Mouse (Mus musculus) heart, adult 2 months (tissue): Measurements from ENCODE around the gene Hipk2. TPM values are rescaled to one million over a fixed set of nuclear protein-coding genes. Genes with fewer than 3 reads are reported as not detected.

ENCODE experiments used
- DNase-seq, 2 experiments: peaks; one replicate each; pipeline ENCODE4 v3.0.0; 2021
- H3K27ac ChIP-seq: fragments of 200-600 bp; 2 replicates; pipeline ENCODE4 v1.8.1; 2022
- H3K27me3 ChIP-seq: fragments of 200-500 bp; 2 replicates; pipeline ENCODE4 v1.6.1; 2012; ENCODE audit warnings: mild to moderate bottlenecking, low read length, inconsistent platforms, mixed read lengths; ENCODE audit not compliant: control insufficient read depth, insufficient read depth
- H3K36me3 ChIP-seq: fragments of 200-500 bp; 2 replicates; pipeline ENCODE4 v1.6.1; 2012; ENCODE audit warnings: low read length, inconsistent platforms; ENCODE audit not compliant: control insufficient read depth, insufficient read depth
- H3K4me1 ChIP-seq: fragments of 200-500 bp; 2 replicates; pipeline ENCODE4 v1.6.1; 2011; ENCODE audit warnings: low read length; ENCODE audit not compliant: control insufficient read depth, insufficient read depth
- H3K4me3 ChIP-seq: fragments of 200-600 bp; 2 replicates; pipeline ENCODE4 v1.8.1; 2022
- H3K79me2 ChIP-seq: fragments of 200-500 bp; replicated peaks from 2 replicates; pipeline ENCODE4 v1.6.1; 2012; ENCODE audit warnings: mild to moderate bottlenecking, inconsistent platforms, low read length, moderate library complexity, mixed read lengths; ENCODE audit not compliant: control insufficient read depth, insufficient read depth
- H3K9ac ChIP-seq: fragments of 200-500 bp; 2 replicates; pipeline ENCODE4 v1.6.1; 2012; ENCODE audit warnings: low read depth, mild to moderate bottlenecking, control low read depth, inconsistent platforms, low read length, mixed read lengths
- CTCF ChIP-seq: fragments of 200-600 bp; IDR thresholded peaks from 2 replicates; pipeline ENCODE4 v1.8.1; 2022; ENCODE audit warnings: antibody characterized with exemption, mild to moderate bottlenecking, moderate library complexity
- EP300 ChIP-seq: fragments of 200-500 bp; IDR thresholded peaks from 2 replicates; pipeline ENCODE4 v1.6.1; 2011; ENCODE audit warnings: low read depth, low read length, control low read depth; ENCODE audit not compliant: insufficient read depth
- POLR2A ChIP-seq: fragments of 200-500 bp; IDR thresholded peaks from 2 replicates; pipeline ENCODE4 v1.6.1; 2011; ENCODE audit warnings: mild to moderate bottlenecking, low read depth, low read length, control low read depth; ENCODE audit not compliant: insufficient read depth
- WGBS: fragments of 180-500 bp; shearing (Covaris S2); methylation state at CpG from one replicate; pipeline ENCODE4 v1.1.7; 2018; 5-methylcytosine and 5-hydroxymethylcytosine counted together
- intact Hi-C: fragments of 180-260 bp; cut with DNase I; formaldehyde crosslinking; loops from one replicate; pipeline ENCODE4 v1.15.1; 2025
- polyA plus RNA-seq: library from polyadenylated mRNA; depleted of rRNA; stranded (reverse); fragments of >200 nt; gene quantifications from 2 replicates; pipeline ENCODE4 v1.2.3, GENCODE M21; 2012
- total RNA-seq, 2 experiments: library from RNA; stranded (reverse); gene quantifications; 2 replicates each; pipeline ENCODE4 v1.2.3; 2021

Hipk2 gene
- total and polyA plus RNA-seq, 3 experiments, result 35.9 to 98.5 (median 91.0) TPM

DNA sequence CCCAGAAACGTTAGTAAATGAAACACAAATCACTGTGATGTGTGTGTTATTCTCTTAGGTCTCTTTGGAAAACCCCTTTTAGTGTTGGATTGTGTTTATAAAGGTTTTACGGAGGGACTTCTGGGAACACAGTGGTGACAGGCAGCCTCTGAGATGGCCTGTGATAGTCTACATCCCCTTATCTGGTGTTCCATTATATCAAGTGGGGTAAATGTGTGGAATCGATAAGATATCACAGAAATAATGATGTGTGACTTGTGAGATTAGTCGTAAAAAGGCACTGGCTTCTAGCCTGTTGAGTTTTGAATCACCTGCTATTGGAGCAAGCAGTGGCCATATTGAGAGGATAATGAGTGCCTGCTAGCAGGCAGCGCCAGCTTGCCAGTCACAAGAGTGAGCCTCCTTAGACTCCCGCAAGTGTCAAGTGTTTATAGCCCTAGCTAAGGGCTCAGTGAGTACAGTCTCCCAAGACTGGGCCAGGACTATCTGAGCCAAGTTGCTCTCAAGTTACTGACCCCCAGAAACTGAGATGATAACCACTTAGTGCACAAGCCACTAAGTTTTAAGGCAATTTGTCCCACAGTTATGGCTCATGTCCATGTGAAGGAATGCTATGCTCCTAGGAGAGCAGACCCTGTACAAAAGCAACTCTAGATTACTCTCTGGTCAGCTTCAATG, 113.2 kb downstream of the Hipk2 start:
- Histone ChIP-seq H3K79me2 (no peaks in the 10 kb centered on the region), H3K4me1 (peaks cover 14% of the 10 kb centered on the region), H3K27ac (no peak overlapping the region), H3K36me3 (peaks cover 11% of the 10 kb centered on the region), H3K4me3 (no peak overlapping the region), H3K9ac (no peak overlapping the region), H3K27me3 (no peaks in the 10 kb centered on the region)
- 73% methylated on average over 6 of the region's 6 CpGs for WGBS
- TF ChIP-seq CTCF, result no peak
- TF ChIP-seq EP300, result no peak
- no peak for DNase-seq
- intact Hi-C loops, result no loop called here

GRCm38 (mm10) chr6:38762006-38762405, 114.0 kb downstream of the Hipk2 start:
- WGBS, result 94% methylated on average over 7 of the region's 7 CpGs
- H3K27me3 ChIP-seq, result no peaks in the 10 kb centered on the region
- TF ChIP-seq CTCF (no peak), EP300 (no peak), POLR2A (no peak)
- H3K36me3 ChIP-seq, result peaks cover 11% of the 10 kb centered on the region
- H3K4me1 ChIP-seq, result peaks cover 14% of the 10 kb centered on the region
- DNase-seq, result no peak
- intact Hi-C loops, result no loop called here
- no peak overlapping the region for H3K27ac ChIP-seq
- no peaks in the 10 kb centered on the region for H3K79me2 ChIP-seq
- H3K4me3 ChIP-seq, result no peak overlapping the region
- H3K9ac ChIP-seq, result no peak overlapping the region

DNA sequence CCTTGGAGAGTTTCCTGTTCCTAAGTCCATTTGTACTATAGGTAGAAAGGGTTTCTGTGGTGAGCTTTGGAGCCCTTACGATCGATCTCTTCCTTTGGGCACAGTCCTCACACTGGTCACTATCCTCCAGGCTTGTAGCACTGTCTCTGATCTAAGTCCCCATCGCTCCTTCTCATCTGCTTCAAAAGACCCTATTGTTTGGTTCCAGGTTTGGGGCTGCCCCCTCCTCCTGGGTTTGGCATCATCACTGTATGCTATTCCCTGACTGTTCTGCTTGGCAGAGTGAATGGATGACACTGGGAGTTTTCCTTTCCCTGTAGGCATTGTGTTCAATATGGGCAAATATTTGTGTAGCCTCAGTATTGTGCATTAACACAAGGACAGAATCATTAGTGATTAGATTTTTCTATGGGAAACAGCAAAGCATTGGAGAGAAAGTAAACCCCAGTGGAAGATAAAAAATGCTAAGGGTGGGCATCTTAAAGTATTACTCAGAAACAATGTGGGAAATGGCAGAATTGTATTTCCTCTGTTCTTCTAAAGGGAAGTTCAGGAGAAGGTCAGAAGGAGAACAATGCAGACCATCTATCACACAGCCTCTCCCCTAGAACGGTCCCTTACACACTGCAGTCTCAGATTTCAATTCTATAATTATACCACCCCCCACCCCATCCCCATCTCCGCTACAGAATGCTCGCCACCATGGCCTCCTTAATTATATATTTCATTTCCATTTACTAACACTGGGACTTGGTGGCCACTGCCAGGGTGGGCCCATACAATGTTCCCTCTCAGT, 114.9 kb downstream of the Hipk2 start:
- Histone ChIP-seq H3K4me1 (peaks cover 14% of the 10 kb centered on the region), H3K9ac (no peak overlapping the region), H3K36me3 (peaks cover 11% of the 10 kb centered on the region), H3K27me3 (no peaks in the 10 kb centered on the region), H3K4me3 (no peak overlapping the region), H3K27ac (no peak overlapping the region), H3K79me2 (no peaks in the 10 kb centered on the region)
- intact Hi-C loops, result no loop called here
- TF ChIP-seq CTCF (no peak), POLR2A (no peak), EP300 (no peak)
- WGBS, result 58% methylated on average over 6 of the region's 6 CpGs
- DNase-seq, result no peak

GRCm38 (mm10) chr6:38759922-38760620, 115.9 kb downstream of the Hipk2 start:
- no peak overlapping the region for H3K27ac ChIP-seq
- intact Hi-C loops, result no loop called here
- no peak for DNase-seq
- H3K79me2 ChIP-seq, result no peaks in the 10 kb centered on the region
- TF ChIP-seq CTCF, result no peak
- no peak for TF ChIP-seq EP300
- no peak for TF ChIP-seq POLR2A
- H3K36me3 ChIP-seq, result peaks cover 11% of the 10 kb centered on the region
- no peak overlapping the region for H3K9ac ChIP-seq
- H3K4me1 ChIP-seq, result peaks cover 13% of the 10 kb centered on the region
- H3K27me3 ChIP-seq, result no peaks in the 10 kb centered on the region
- 59% methylated on average over 6 of the region's 6 CpGs for WGBS
- no peak overlapping the region for H3K4me3 ChIP-seq

DNA sequence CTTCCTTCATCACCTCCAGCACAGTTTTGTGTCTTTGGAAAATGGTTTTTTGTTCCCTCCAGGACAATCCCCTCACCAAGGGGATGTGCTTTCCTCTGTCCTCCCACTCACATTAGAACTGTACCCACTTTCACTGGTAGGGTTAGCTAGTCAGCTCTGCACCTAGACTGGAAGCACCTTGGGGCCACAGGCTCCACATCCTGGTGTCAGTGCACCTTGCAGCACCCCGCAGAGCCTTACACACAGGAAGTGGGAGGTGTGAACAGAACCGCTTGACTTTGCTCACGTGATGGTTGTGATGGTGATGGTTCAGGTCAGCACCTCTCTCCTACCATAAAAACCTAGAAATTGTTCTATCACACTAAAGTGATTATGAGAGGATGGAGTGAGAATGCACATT, 116.8 kb downstream of the Hipk2 start:
- no peaks in the 10 kb centered on the region for H3K79me2 ChIP-seq
- no peak overlapping the region for H3K27ac ChIP-seq
- H3K36me3 ChIP-seq, result peaks cover 12% of the 10 kb centered on the region
- TF ChIP-seq EP300 (no peak), POLR2A (no peak), CTCF (no peak)
- no peak overlapping the region for H3K9ac ChIP-seq
- 72% methylated on average over 3 of the region's 3 CpGs for WGBS
- H3K4me1 ChIP-seq, result peaks cover 13% of the 10 kb centered on the region
- no peaks in the 10 kb centered on the region for H3K27me3 ChIP-seq
- intact Hi-C loops, result no loop called here
- no peak for DNase-seq
- H3K4me3 ChIP-seq, result no peak overlapping the region

DNA sequence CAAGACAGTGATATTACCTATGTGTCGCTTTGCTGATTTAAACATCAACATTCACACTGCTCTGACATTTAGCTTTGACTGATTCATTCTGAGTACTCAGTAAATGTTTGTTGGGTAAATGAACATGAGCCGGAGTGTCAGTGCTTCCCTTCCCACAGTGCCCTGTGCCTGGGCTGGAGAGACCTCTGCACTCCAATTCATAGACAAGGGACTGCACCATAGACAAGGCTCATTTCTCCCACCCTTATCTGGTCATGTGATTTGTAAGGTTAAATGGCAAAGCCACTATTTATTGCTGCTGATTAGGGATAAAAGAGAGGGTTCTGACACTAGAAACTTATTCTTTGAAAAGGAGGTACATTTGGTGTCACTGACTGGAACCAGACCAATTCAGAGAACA, 118.4 kb downstream of the Hipk2 start:
- intact Hi-C loops, result no loop called here
- 96% methylated on average over 2 of the region's 2 CpGs for WGBS
- Histone ChIP-seq H3K79me2 (no peaks in the 10 kb centered on the region), H3K4me1 (peaks cover 13% of the 10 kb centered on the region), H3K9ac (no peak overlapping the region), H3K27me3 (no peaks in the 10 kb centered on the region), H3K36me3 (peaks cover 12% of the 10 kb centered on the region), H3K4me3 (no peak overlapping the region), H3K27ac (no peak overlapping the region)
- no peak for DNase-seq
- no peak for TF ChIP-seq CTCF
- TF ChIP-seq EP300, result no peak
- no peak for TF ChIP-seq POLR2A
